Mouse (Mus musculus): ENCODE measurements at regions not wholly inside any gene's neighbourhood (a gene's known extent, or its start where the extent isn't known, plus 50 kb on each side); places are given as distances from the start of the nearest gene placed in this dataset.

DNA sequence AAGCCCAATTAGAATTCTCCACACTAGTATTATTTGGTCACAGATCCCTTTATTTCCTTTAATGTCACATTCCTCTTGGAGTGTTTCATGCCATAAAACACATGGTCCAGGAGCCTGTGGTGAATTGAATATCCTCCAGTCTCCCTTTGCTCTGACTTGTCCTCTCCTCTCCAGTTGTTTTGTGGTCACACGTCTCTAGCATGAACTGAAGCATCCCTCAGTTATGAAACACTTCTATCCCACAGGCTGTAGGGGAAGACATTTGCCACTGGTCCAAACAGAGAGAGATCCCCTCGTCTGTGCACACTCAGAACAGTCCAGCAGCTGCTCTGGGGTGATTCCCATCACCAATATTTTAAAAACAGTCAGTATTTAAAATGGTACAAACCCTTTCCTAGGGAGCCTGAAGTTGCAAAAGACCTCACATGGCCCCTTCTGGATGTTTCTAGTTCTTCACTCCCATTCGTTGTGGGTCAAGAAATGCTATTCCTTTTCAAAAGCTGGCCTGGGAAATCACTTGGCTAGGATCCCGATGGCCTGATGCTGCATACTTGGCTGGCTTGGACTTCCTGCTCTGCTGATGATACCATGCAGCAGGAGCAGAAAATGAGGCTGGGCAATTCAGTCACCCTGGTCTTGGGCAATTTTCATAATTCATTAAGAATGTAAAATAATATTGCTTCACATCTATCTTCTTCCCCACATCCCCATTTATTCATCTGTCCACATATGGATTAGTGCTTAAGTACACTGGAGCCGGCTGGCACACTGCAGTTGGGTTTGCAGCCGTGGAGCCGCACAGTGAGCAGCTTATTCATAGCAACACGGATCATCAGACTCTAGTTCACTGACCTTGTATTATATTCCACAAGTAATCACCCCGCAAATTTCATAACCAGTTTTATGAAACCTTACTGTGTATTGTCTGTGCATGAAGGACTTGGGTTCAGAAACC is 83.1 kb upstream of the Adamts9 start:
- no peak overlapping the region for H3K27ac ChIP-seq (replicated peaks; ENCODE audit: low read depth, low read length)
- H3K9ac ChIP-seq (ENCODE audit: low read length), result no peak overlapping the region
- no peak for ATAC-seq (ENCODE audit: insufficient number of reproducible peaks, low FRiP score, low TSS enrichment, low read depth)
- H3K4me3 ChIP-seq (ENCODE audit: low read depth, low read length), result no peak overlapping the region
- no peak overlapping the region for H3K4me2 ChIP-seq (ENCODE audit: low read depth, severe bottlenecking)
- DNase-seq (ENCODE audit: low spot score), result no peak
- no peaks in the 10 kb centered on the region for H3K9me3 ChIP-seq (ENCODE audit: control insufficient read depth, low read length)
- no peaks in the 10 kb centered on the region for H3K4me1 ChIP-seq (ENCODE audit: control insufficient read depth, insufficient read depth, low read length)
- WGBS, result 80% methylated on average over 9 of the region's 9 CpGs
- no peaks in the 10 kb centered on the region for H3K36me3 ChIP-seq (ENCODE audit: control insufficient read depth, insufficient read depth, low read length)
- H3K27me3 ChIP-seq (ENCODE audit: control insufficient read depth, insufficient read depth, low read length), result no peaks in the 10 kb centered on the region

DNA sequence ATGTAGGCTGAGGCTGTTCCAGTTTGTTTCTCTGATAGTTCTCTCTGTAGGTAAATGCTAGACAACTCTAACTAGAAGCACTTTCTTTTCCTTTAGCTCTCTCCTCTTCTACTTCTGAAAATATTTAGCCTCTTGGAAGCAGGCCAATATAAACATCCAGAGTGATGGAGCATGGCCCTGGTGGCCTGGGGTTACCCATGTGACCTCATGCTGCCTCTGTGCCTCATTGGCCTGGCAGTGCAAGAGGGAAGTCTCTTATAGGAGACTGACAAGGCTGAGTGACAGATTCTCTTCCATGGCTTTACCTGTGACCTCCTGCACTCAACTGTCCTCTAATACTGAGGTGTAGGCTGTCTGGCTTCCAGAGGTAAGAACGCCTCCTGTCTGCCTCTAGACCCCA is 71.2 kb upstream of the Adamts9 start:
- WGBS, result 91% methylated on average over 1 of the region's 1 CpGs
- no peak overlapping the region for H3K27ac ChIP-seq (replicated peaks; ENCODE audit: low read depth, low read length)
- H3K27me3 ChIP-seq (ENCODE audit: control insufficient read depth, insufficient read depth, low read length), result no peaks in the 10 kb centered on the region
- H3K9me3 ChIP-seq (ENCODE audit: control insufficient read depth, low read length), result no peaks in the 10 kb centered on the region
- no peak overlapping the region for H3K9ac ChIP-seq (ENCODE audit: low read length)
- no peak overlapping the region for H3K4me2 ChIP-seq (ENCODE audit: low read depth, severe bottlenecking)
- ATAC-seq (ENCODE audit: insufficient number of reproducible peaks, low FRiP score, low TSS enrichment, low read depth), result no peak
- H3K36me3 ChIP-seq (ENCODE audit: control insufficient read depth, insufficient read depth, low read length), result no peaks in the 10 kb centered on the region
- no peaks in the 10 kb centered on the region for H3K4me1 ChIP-seq (ENCODE audit: control insufficient read depth, insufficient read depth, low read length)
- DNase-seq (ENCODE audit: low spot score), result no peak
- H3K4me3 ChIP-seq (ENCODE audit: low read depth, low read length), result no peak overlapping the region

DNA sequence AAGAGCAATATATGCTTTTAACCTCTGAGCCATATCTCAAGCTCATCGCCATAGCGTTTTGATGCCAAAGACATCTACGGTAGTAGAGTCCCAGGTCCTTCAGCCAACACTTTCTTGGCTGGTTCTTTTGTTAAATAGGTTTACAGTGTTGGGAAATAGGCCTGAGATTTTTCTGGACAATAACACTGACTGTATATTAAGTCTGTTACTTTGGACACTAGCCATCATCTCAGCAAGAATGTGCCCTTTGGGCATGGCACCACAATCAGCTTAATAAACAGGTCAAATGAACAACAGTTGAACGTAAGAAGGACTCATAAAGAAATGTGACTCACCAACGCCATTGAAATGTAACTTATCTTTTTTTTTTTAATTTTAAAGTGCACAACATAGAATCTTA is 68.6 kb upstream of the Adamts9 start:
- H3K9me3 ChIP-seq (ENCODE audit: control insufficient read depth, low read length), result no peaks in the 10 kb centered on the region
- 90% methylated on average over 5 of the region's 5 CpGs for WGBS
- no peak for ATAC-seq (ENCODE audit: insufficient number of reproducible peaks, low FRiP score, low TSS enrichment, low read depth)

GRCm38 (mm10) chr6:93004587-93005240 is 61.4 kb upstream of the Adamts9 start:
- H3K4me2 ChIP-seq (ENCODE audit: low read depth, severe bottlenecking), result no peak overlapping the region
- DNase-seq (ENCODE audit: low spot score), result no peak

More for the DNA sequence above, 68.6 kb upstream of the Adamts9 start:
- no peak for DNase-seq (ENCODE audit: low spot score)
- Histone ChIP-seq H3K36me3 (ENCODE audit: control insufficient read depth, insufficient read depth, low read length) (no peaks in the 10 kb centered on the region), H3K4me1 (ENCODE audit: control insufficient read depth, insufficient read depth, low read length) (no peaks in the 10 kb centered on the region), H3K27me3 (ENCODE audit: control insufficient read depth, insufficient read depth, low read length) (no peaks in the 10 kb centered on the region), H3K4me2 (ENCODE audit: low read depth, severe bottlenecking) (no peak overlapping the region), H3K4me3 (ENCODE audit: low read depth, low read length) (no peak overlapping the region), H3K9ac (ENCODE audit: low read length) (no peak overlapping the region), H3K27ac (replicated peaks; ENCODE audit: low read depth, low read length) (no peak overlapping the region)

DNA sequence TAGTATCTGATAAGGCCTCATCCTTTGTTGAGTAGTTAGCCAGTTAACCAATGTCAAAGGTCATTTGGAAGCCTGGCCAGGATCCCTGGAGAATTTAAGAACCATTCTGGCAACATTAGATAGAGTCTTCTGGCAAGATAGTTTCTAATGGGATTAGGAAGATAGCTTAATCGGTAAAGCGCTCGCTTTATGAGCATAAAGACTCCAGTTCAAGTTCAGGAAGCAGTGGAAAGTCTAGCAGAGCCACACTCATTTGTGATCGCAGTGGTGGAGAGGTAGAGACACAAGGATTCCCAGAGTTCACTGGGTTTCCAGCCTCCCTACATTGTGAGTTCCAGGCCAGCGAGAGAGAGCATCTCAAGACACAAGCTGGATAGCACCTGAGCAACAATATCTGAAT is 60.5 kb upstream of the Adamts9 start:
- Histone ChIP-seq H3K27me3 (ENCODE audit: control insufficient read depth, insufficient read depth, low read length) (no peaks in the 10 kb centered on the region), H3K4me1 (ENCODE audit: control insufficient read depth, insufficient read depth, low read length) (no peaks in the 10 kb centered on the region), H3K9me3 (ENCODE audit: control insufficient read depth, low read length) (no peaks in the 10 kb centered on the region), H3K4me3 (ENCODE audit: low read depth, low read length) (no peak overlapping the region), H3K9ac (ENCODE audit: low read length) (no peak overlapping the region), H3K36me3 (ENCODE audit: control insufficient read depth, insufficient read depth, low read length) (no peaks in the 10 kb centered on the region), H3K27ac (replicated peaks; ENCODE audit: low read depth, low read length) (no peak overlapping the region), H3K4me2 (ENCODE audit: low read depth, severe bottlenecking) (no peak overlapping the region)
- WGBS, result 94% methylated on average over 5 of the region's 5 CpGs
- DNase-seq (ENCODE audit: low spot score), result no peak
- ATAC-seq (ENCODE audit: insufficient number of reproducible peaks, low FRiP score, low TSS enrichment, low read depth), result no peak

More at GRCm38 (mm10) chr6:93004587-93005240, 61.4 kb upstream of the Adamts9 start:
- Histone ChIP-seq H3K36me3 (ENCODE audit: control insufficient read depth, insufficient read depth, low read length) (no peaks in the 10 kb centered on the region), H3K9me3 (ENCODE audit: control insufficient read depth, low read length) (no peaks in the 10 kb centered on the region), H3K4me1 (ENCODE audit: control insufficient read depth, insufficient read depth, low read length) (no peaks in the 10 kb centered on the region), H3K27ac (replicated peaks; ENCODE audit: low read depth, low read length) (no peak overlapping the region), H3K9ac (ENCODE audit: low read length) (no peak overlapping the region), H3K4me3 (ENCODE audit: low read depth, low read length) (no peak overlapping the region), H3K27me3 (ENCODE audit: control insufficient read depth, insufficient read depth, low read length) (no peaks in the 10 kb centered on the region)
- WGBS, result 80% methylated on average over 3 of the region's 3 CpGs
- no peak for ATAC-seq (ENCODE audit: insufficient number of reproducible peaks, low FRiP score, low TSS enrichment, low read depth)

DNA sequence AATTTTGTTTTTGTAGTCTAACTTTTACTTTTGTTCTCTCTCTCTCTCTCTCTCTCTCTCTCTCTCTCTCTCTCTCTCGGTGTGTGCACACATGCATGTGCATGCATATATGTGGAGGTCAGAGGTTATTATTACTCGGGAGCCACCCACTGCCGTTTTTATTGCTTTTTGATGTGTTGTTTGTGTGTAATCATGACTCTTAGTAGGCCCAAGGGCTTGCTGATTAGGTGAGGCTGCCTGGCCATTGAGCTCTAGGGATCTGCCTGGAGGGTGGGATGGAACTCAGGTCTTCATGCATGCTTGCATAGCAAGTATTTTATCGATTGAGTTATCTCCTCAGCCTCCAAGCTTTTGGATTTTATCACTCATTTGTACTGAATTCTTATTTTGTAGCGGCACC is 50.4 kb upstream of the Adamts9 start:
- 88% methylated on average over 5 of the region's 5 CpGs for WGBS
- no peaks in the 10 kb centered on the region for H3K27me3 ChIP-seq (ENCODE audit: control insufficient read depth, insufficient read depth, low read length)
- H3K36me3 ChIP-seq (ENCODE audit: control insufficient read depth, insufficient read depth, low read length), result no peaks in the 10 kb centered on the region
- DNase-seq (ENCODE audit: low spot score) (no peak), ATAC-seq (ENCODE audit: insufficient number of reproducible peaks, low FRiP score, low TSS enrichment, low read depth) (no peak)
- no peak overlapping the region for H3K4me3 ChIP-seq (ENCODE audit: low read depth, low read length)
- no peak overlapping the region for H3K4me2 ChIP-seq (ENCODE audit: low read depth, severe bottlenecking)
- no peak overlapping the region for H3K9ac ChIP-seq (ENCODE audit: low read length)
- H3K4me1 ChIP-seq (ENCODE audit: control insufficient read depth, insufficient read depth, low read length), result no peaks in the 10 kb centered on the region
- no peak overlapping the region for H3K27ac ChIP-seq (replicated peaks; ENCODE audit: low read depth, low read length)
- no peaks in the 10 kb centered on the region for H3K9me3 ChIP-seq (ENCODE audit: control insufficient read depth, low read length)
